Mouse (Mus musculus): ENCODE measurements around the gene Snrk. TPM values are rescaled to one million over a fixed set of nuclear protein-coding genes. Genes with fewer than 3 reads are reported as not detected.

Gene Snrk
- polyA plus RNA-seq, 1 experiment from 2014 or later, result 30.6 TPM

DNA sequence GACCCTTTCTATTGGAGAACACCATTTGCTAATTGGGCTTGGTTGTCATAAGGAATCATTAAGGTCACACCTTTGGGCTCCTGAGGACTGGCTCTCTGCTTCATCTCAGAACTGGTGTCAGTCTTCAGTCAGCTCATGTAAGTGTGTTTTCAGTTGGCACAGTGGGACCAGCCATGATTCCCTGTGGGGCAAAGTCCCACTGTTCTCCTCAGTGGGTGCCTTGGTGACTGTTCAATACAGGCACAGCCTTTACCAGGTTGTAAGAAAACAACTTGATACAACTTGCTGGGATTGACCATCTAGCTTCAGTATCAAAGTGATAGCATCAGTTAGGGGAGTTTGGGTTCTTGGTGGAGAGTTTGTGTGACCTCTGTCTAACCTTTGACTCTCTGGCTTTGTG lies 28.6 kb downstream of the Snrk start:
- H3K36me3 ChIP-seq (ENCODE audit: control insufficient read depth, insufficient read depth, low read length), result peaks cover 8% of the 10 kb centered on the region
- H3K4me3 ChIP-seq (ENCODE audit: low read depth, low read length), result no peak overlapping the region
- no peaks in the 10 kb centered on the region for H3K27me3 ChIP-seq (ENCODE audit: control insufficient read depth, insufficient read depth, low read length)
- H3K4me1 ChIP-seq (ENCODE audit: control insufficient read depth, insufficient read depth, low read length), result no peaks in the 10 kb centered on the region
- no peak overlapping the region for H3K4me2 ChIP-seq (ENCODE audit: low read depth)
- no peak overlapping the region for H3K27ac ChIP-seq (ENCODE audit: low read depth, low read length)
- H3K9me3 ChIP-seq (ENCODE audit: control insufficient read depth, low read length), result no peaks in the 10 kb centered on the region
- H3K9ac ChIP-seq (ENCODE audit: low read length), result no peak overlapping the region
- DNase-seq (ENCODE audit: low spot score) (no peak), ATAC-seq (ENCODE audit: insufficient read depth, low FRiP score, low TSS enrichment) (no peak)

DNA sequence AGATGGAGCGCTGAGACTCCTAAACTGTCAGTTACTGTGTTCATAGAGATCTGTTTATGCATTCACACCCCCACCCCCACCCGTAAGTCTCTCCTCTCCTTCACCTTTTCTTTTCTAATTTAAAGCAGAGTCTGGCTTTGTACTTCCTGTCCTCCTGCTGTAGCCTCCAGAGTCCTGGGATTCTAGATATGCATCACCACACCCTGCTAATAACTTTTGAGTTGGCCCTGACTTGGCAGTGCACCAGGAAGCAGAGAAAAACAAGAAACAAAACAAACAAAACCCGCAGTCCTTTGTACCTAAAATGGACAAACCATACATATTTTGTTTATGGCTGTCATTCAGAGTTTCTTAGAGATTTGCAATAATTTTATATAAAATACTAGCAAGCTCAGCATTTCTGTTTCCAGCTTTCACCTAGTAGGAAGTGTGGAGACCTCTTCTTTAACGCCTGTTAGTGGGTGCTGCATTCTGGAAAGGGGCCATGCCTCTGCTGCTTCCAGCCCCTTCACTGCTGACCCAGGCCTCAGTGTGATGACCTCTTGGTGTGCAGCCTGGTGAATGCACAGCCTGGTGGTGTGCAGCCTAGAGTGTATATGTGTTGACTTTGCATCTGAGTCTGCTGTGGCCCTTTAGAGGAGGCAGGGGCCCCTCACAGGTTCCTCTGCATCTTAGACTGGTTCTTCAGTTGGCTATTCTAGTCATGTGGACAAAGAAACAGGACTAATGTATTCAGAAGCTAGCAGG lies 29.2 kb downstream of the Snrk start:
- no peak overlapping the region for H3K4me2 ChIP-seq (ENCODE audit: low read depth)
- no peaks in the 10 kb centered on the region for H3K9me3 ChIP-seq (ENCODE audit: control insufficient read depth, low read length)
- 85% methylated on average over 4 of the region's 4 CpGs for WGBS
- H3K4me3 ChIP-seq (ENCODE audit: low read depth, low read length), result no peak overlapping the region
- H3K4me1 ChIP-seq (ENCODE audit: control insufficient read depth, insufficient read depth, low read length), result no peaks in the 10 kb centered on the region
- DNase-seq (ENCODE audit: low spot score) (no peak), ATAC-seq (ENCODE audit: insufficient read depth, low FRiP score, low TSS enrichment) (no peak)
- no peak overlapping the region for H3K9ac ChIP-seq (ENCODE audit: low read length)
- no peaks in the 10 kb centered on the region for H3K27me3 ChIP-seq (ENCODE audit: control insufficient read depth, insufficient read depth, low read length)
- H3K36me3 ChIP-seq (ENCODE audit: control insufficient read depth, insufficient read depth, low read length), result peaks cover 8% of the 10 kb centered on the region
- no peak overlapping the region for H3K27ac ChIP-seq (ENCODE audit: low read depth, low read length)

DNA sequence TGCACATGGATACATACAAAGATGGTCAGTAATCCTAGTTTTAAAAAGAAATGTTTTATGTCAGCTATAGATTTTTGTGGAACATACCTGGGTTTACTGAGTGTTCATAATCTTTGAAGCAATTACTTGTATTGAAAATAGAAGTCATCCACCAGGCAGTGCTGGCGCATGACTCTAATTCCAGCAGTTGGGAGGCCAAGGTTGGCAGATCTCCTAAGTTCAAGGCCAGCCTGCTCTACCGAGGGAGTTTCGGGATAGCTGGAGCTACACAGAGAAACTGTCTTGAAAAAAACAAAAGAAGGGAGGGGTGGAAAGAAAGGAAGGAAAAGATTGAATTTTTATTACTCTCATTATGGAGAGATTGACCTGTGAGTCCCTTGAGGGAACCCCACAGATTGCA lies 31.3 kb downstream of the Snrk start:
- H3K4me2 ChIP-seq (ENCODE audit: low read depth), result no peak overlapping the region
- H3K36me3 ChIP-seq (ENCODE audit: control insufficient read depth, insufficient read depth, low read length), result peaks cover 8% of the 10 kb centered on the region
- no peaks in the 10 kb centered on the region for H3K9me3 ChIP-seq (ENCODE audit: control insufficient read depth, low read length)
- ATAC-seq (ENCODE audit: insufficient read depth, low FRiP score, low TSS enrichment) (no peak), DNase-seq (ENCODE audit: low spot score) (no peak)
- H3K4me1 ChIP-seq (ENCODE audit: control insufficient read depth, insufficient read depth, low read length), result no peaks in the 10 kb centered on the region
- 89% methylated on average over 3 of the region's 3 CpGs for WGBS
- H3K9ac ChIP-seq (ENCODE audit: low read length), result no peak overlapping the region
- H3K4me3 ChIP-seq (ENCODE audit: low read depth, low read length), result no peak overlapping the region
- H3K27me3 ChIP-seq (ENCODE audit: control insufficient read depth, insufficient read depth, low read length), result no peaks in the 10 kb centered on the region
- H3K27ac ChIP-seq (ENCODE audit: low read depth, low read length), result no peak overlapping the region

DNA sequence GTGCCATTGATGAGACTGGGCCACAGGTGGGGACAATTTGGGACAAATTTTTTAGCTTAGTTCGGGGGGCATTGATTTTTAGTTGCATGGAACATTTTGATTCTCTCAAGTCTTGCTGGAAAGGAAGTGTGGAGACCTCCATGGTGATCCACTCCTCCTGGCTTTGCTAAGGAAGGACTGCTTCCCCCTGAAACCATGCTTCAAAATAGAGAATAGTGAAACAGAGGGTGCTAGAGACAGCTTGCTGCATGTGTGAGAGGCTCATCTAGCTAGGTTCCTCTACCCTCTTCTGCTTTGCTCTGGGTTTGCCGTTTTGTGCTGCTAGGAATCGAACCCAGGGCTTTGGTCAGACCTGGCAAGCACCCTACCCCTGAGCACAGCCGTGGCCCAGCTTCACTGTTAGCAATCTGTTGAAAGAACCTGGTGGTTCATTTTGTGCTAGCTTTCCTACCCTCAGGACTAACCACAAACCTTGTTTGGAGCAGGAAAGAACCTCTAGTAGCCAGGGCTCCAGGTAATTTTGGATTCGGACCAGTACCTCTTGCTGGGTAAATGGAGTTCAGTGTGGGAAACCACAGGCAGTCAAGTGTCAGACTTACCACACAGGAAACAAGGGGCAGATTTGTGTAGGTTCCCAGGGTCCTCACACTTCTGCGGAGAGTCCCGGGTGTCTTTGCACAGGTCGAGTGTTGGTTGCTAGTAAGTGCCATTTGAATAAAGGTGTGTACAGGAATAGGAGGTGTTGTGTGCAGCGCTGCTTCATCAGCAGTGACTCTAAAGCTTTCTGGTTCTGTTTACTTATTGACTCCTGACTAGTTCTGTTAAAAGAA lies 33.1 kb downstream of the Snrk start:
- H3K4me2 ChIP-seq (ENCODE audit: low read depth), result no peak overlapping the region
- no peaks in the 10 kb centered on the region for H3K36me3 ChIP-seq (ENCODE audit: control insufficient read depth, insufficient read depth, low read length)
- no peaks in the 10 kb centered on the region for H3K9me3 ChIP-seq (ENCODE audit: control insufficient read depth, low read length)
- H3K4me3 ChIP-seq (ENCODE audit: low read depth, low read length), result no peak overlapping the region
- H3K9ac ChIP-seq (ENCODE audit: low read length), result no peak overlapping the region
- WGBS, result 89% methylated on average over 9 of the region's 9 CpGs
- no peaks in the 10 kb centered on the region for H3K27me3 ChIP-seq (ENCODE audit: control insufficient read depth, insufficient read depth, low read length)
- H3K27ac ChIP-seq (ENCODE audit: low read depth, low read length), result no peak overlapping the region
- ATAC-seq (ENCODE audit: insufficient read depth, low FRiP score, low TSS enrichment) (no peak), DNase-seq (ENCODE audit: low spot score) (no peak)
- no peaks in the 10 kb centered on the region for H3K4me1 ChIP-seq (ENCODE audit: control insufficient read depth, insufficient read depth, low read length)

DNA sequence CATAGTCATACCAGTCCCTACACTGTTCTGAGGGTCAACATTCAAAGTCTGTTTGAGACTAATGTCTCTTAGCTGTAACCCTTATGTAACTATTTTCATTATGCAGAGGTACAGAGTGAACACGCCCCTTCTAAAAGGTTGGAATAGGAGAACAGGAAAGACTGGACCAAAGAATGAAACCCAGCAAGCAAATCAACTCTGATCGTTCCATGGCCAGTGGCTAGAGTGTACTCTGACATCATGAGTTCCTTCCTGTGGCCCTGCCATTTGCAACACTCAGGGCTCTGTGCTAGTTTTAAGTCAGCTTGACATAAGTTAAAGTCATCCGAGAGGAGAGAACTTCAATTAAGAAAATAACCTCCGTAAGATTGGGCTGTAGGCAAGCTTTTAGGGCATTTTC lies 35.0 kb downstream of the Snrk start:
- Histone ChIP-seq H3K4me2 (ENCODE audit: low read depth) (no peak overlapping the region), H3K4me1 (ENCODE audit: control insufficient read depth, insufficient read depth, low read length) (no peaks in the 10 kb centered on the region), H3K36me3 (ENCODE audit: control insufficient read depth, insufficient read depth, low read length) (no peaks in the 10 kb centered on the region), H3K27ac (ENCODE audit: low read depth, low read length) (no peak overlapping the region), H3K27me3 (ENCODE audit: control insufficient read depth, insufficient read depth, low read length) (no peaks in the 10 kb centered on the region), H3K9me3 (ENCODE audit: control insufficient read depth, low read length) (no peaks in the 10 kb centered on the region), H3K4me3 (ENCODE audit: low read depth, low read length) (no peak overlapping the region), H3K9ac (ENCODE audit: low read length) (no peak overlapping the region; the same call in 1 of the 2 replicates)
- ATAC-seq (ENCODE audit: insufficient read depth, low FRiP score, low TSS enrichment) (no peak), DNase-seq (ENCODE audit: low spot score) (no peak)
- 91% methylated on average over 4 of the region's 4 CpGs for WGBS

DNA sequence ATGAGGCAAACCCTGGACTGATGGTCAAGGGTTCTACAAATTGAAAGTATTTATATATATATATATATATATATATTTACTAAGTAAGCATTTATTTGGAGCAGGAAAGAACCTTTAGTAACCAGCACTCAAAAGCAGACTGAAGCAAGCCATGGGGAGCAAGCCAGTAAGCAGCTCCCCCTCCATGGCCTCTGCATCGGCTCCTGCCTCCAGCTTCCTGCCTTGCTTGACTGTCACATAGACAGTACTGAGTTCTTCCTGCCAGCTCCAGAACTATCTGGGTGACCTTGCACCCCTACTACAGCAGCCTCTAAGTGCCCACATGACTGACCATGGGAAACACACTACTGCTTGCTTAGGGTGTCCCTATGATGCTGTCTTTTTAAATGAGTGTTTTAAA lies 35.4 kb downstream of the Snrk start:
- ATAC-seq (ENCODE audit: insufficient read depth, low FRiP score, low TSS enrichment), result no peak
- 100% methylated on average over 1 of the region's 1 CpGs for WGBS
- Histone ChIP-seq H3K36me3 (ENCODE audit: control insufficient read depth, insufficient read depth, low read length) (0 out of 2 replicates have a peak, but pooled peaks cover 2% of the 10 kb centered on the region), H3K4me2 (ENCODE audit: low read depth) (no peak overlapping the region), H3K9me3 (ENCODE audit: control insufficient read depth, low read length) (no peaks in the 10 kb centered on the region), H3K9ac (ENCODE audit: low read length) (no peak overlapping the region), H3K4me3 (ENCODE audit: low read depth, low read length) (no peak overlapping the region), H3K27ac (ENCODE audit: low read depth, low read length) (no peak overlapping the region), H3K27me3 (ENCODE audit: control insufficient read depth, insufficient read depth, low read length) (no peaks in the 10 kb centered on the region), H3K4me1 (ENCODE audit: control insufficient read depth, insufficient read depth, low read length) (no peaks in the 10 kb centered on the region)
- DNase-seq (ENCODE audit: low spot score), result no peak

DNA sequence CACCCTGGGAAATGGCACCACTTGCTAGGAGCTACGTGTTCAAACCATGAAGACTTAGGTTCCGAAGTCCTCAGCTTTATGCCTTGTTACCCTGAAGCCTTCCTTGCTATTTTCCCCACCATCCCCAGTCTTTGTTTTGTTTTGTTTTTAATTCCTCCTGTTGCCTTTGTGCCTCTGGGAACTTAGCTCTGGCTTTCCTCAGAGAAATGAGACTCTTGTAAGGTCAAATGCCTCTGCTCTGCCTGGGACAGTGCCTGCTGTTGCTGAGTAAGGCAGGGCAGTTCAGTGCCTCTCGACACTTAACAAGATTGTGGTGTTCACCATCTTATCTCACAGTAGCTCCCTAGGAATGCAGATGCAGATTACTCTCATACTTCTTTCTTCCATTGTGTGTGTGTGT lies 36.4 kb downstream of the Snrk start:
- H3K27ac ChIP-seq (ENCODE audit: low read depth, low read length), result no peak overlapping the region
- no peak overlapping the region for H3K9ac ChIP-seq (ENCODE audit: low read length)
- H3K27me3 ChIP-seq (ENCODE audit: control insufficient read depth, insufficient read depth, low read length), result no peaks in the 10 kb centered on the region
- WGBS, result 95% methylated on average over 3 of the region's 3 CpGs
- 0 out of 2 replicates have a peak, but pooled peaks cover 2% of the 10 kb centered on the region for H3K36me3 ChIP-seq (ENCODE audit: control insufficient read depth, insufficient read depth, low read length)
- H3K4me2 ChIP-seq (ENCODE audit: low read depth), result no peak overlapping the region
- H3K4me1 ChIP-seq (ENCODE audit: control insufficient read depth, insufficient read depth, low read length), result no peaks in the 10 kb centered on the region
- no peak overlapping the region for H3K4me3 ChIP-seq (ENCODE audit: low read depth, low read length)
- ATAC-seq (ENCODE audit: insufficient read depth, low FRiP score, low TSS enrichment), result no peak
- H3K9me3 ChIP-seq (ENCODE audit: control insufficient read depth, low read length), result no peaks in the 10 kb centered on the region
- DNase-seq (ENCODE audit: low spot score), result no peak

DNA sequence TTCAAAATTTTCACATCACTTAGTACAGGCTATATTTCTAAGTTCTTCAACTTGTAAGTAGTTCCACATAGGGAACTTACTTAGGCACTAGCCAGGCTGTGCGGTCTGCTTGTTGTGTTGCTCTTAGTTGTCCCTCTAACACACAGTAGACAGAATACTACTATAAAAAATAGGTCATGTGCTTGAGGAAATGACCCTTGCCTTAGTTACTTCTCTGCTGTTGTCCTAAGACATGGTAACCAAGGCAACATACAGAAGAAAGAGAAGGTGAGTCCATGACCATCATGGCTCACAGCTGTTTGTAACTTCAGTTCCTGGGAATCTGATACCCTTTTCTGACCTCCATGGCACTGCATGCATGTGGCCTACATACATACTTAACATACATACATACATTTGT lies 38.1 kb downstream of the Snrk start:
- Histone ChIP-seq H3K4me1 (ENCODE audit: control insufficient read depth, insufficient read depth, low read length) (no peaks in the 10 kb centered on the region), H3K9ac (ENCODE audit: low read length) (no peak overlapping the region), H3K27ac (ENCODE audit: low read depth, low read length) (no peak overlapping the region), H3K4me2 (ENCODE audit: low read depth) (no peak overlapping the region), H3K9me3 (ENCODE audit: control insufficient read depth, low read length) (no peaks in the 10 kb centered on the region), H3K27me3 (ENCODE audit: control insufficient read depth, insufficient read depth, low read length) (no peaks in the 10 kb centered on the region), H3K36me3 (ENCODE audit: control insufficient read depth, insufficient read depth, low read length) (0 out of 2 replicates have a peak, but pooled peaks cover 2% of the 10 kb centered on the region), H3K4me3 (ENCODE audit: low read depth, low read length) (no peak overlapping the region)
- DNase-seq (ENCODE audit: low spot score) (no peak), ATAC-seq (ENCODE audit: insufficient read depth, low FRiP score, low TSS enrichment) (no peak)
- WGBS, result 90% methylated on average over 1 of the region's 1 CpGs

Measured in neural tube, embryonic 11.5 days (tissue).